Mouse (Mus musculus) forebrain, embryonic 16.5 days (tissue): Measurements from ENCODE around the gene Gck. TPM values are rescaled to one million over a fixed set of nuclear protein-coding genes. Genes with fewer than 3 reads are reported as not detected.
"Not testable (repeated sequence)": the region's sequence is repeated elsewhere in the genome, so short reads cannot be mapped to it uniquely, and the experiment has no call there.

Experiments used
- ATAC-seq: fragments of 200-750 bp; cut with Nextera tagmentation; 2 replicates; pipeline ENCODE4 v1.8.0; 2017; ENCODE audit warnings: mild to moderate bottlenecking, moderate library complexity
- H3K27ac ChIP-seq: fragments of 300-500 bp; sonication (generic); 2 replicates; pipeline ENCODE4 v1.5.1; 2014; ENCODE audit warnings: low read length, control low read depth
- H3K27me3 ChIP-seq: fragments of 300-500 bp; sonication (generic); replicated peaks from 2 replicates; pipeline ENCODE4 v1.6.1; 2014; ENCODE audit warnings: low read length; ENCODE audit not compliant: control insufficient read depth, insufficient read depth
- H3K36me3 ChIP-seq: fragments of 300-500 bp; sonication (generic); 2 replicates; pipeline ENCODE4 v1.6.1; 2014; ENCODE audit not compliant: control insufficient read depth, insufficient read depth
- H3K4me1 ChIP-seq: fragments of 300-500 bp; sonication (generic); replicated peaks from 2 replicates; pipeline ENCODE4 v1.6.1; 2014; ENCODE audit warnings: low read length; ENCODE audit not compliant: control insufficient read depth, insufficient read depth
- H3K4me2 ChIP-seq: fragments of 300-500 bp; sonication (generic); 2 replicates; pipeline ENCODE4 v1.6.1; 2014; ENCODE audit warnings: mild to moderate bottlenecking, low read length, control low read depth
- H3K4me3 ChIP-seq: fragments of 300-500 bp; sonication (generic); replicated peaks from 2 replicates; pipeline ENCODE4 v1.5.1; 2014; ENCODE audit warnings: mild to moderate bottlenecking, low read length, control low read depth
- H3K9ac ChIP-seq: fragments of 300-500 bp; sonication (generic); replicated peaks from 2 replicates; pipeline ENCODE4 v1.6.1; 2014; ENCODE audit warnings: low read depth, low read length, control low read depth
- H3K9me3 ChIP-seq: fragments of 300-500 bp; sonication (generic); 2 replicates; pipeline ENCODE4 v1.6.1; 2016; ENCODE audit warnings: low read length; ENCODE audit not compliant: control insufficient read depth
- WGBS: fragments of 180-500 bp; shearing (Covaris S2); extraction: QIAGEN DNeasy Blood & Tissue Kit; methylation state at CpG from one replicate; pipeline ENCODE4 v1.1.7; 2014; 5-methylcytosine and 5-hydroxymethylcytosine counted together
- polyA plus RNA-seq: library from polyadenylated mRNA; unstranded; fragments of >200 nt; fragmentation: Nextera tagmentation; extraction: Ambion mirVana; gene quantifications from 2 replicates; pipeline ENCODE4 v1.2.1, GENCODE M21; 2015

Gene Gck
- polyA plus RNA-seq, 1 experiment from 2014 or later = 8.2 TPM

- Histone ChIP-seq H3K9ac (no peak overlapping the region), H3K4me3 (no peak overlapping the region), H3K4me2 (no peak overlapping the region), H3K27ac (no peak overlapping the region), H3K27me3 (no peaks in the 10 kb centered on the region), H3K36me3 (no peaks in the 10 kb centered on the region), H3K9me3 (no peaks in the 10 kb centered on the region), H3K4me1 (peaks cover 15% of the 10 kb centered on the region)
- ATAC-seq = no peak
- WGBS = 22% methylated on average over 10 of the region's 10 CpGs
Measured at GRCm38 (mm10) chr11:5897839-5898238, 52.0 kb downstream of the Gck start.

GRCm38 (mm10) chr11:5897230-5897629, 52.7 kb downstream of the Gck start:
- H3K27ac ChIP-seq = no peak overlapping the region
- 14% methylated on average over 16 of the region's 16 CpGs for WGBS

GRCm38 (mm10) chr11:5893807-5894206, 56.1 kb downstream of the Gck start:
- 73% methylated on average over 6 of the region's 6 CpGs for WGBS

More at GRCm38 (mm10) chr11:5897230-5897629, 52.7 kb downstream of the Gck start:
- no peaks in the 10 kb centered on the region for H3K9me3 ChIP-seq
- ATAC-seq = no peak
- peaks cover 11% of the 10 kb centered on the region for H3K4me1 ChIP-seq
- H3K4me3 ChIP-seq = no peak overlapping the region
- H3K9ac ChIP-seq = no peak overlapping the region
- H3K27me3 ChIP-seq = no peaks in the 10 kb centered on the region
- H3K36me3 ChIP-seq = no peaks in the 10 kb centered on the region
- H3K4me2 ChIP-seq = no peak overlapping the region

GRCm38 (mm10) chr11:5892810-5893368, 57.0 kb downstream of the Gck start:
- Histone ChIP-seq H3K27me3 (no peaks in the 10 kb centered on the region), H3K27ac (no peak overlapping the region; the same call in 1 of the 2 replicates), H3K4me1 (no peaks in the 10 kb centered on the region; the same call in 1 of the 2 replicates), H3K9ac (no peak overlapping the region), H3K9me3 (no peaks in the 10 kb centered on the region), H3K4me3 (no peak overlapping the region), H3K4me2 (no peak overlapping the region), H3K36me3 (no peaks in the 10 kb centered on the region)
- peak; percentile 31; the same call in 1 of the 2 replicates for ATAC-seq
- 61% methylated on average over 4 of the region's 4 CpGs for WGBS

More at GRCm38 (mm10) chr11:5893807-5894206, 56.1 kb downstream of the Gck start:
- Histone ChIP-seq H3K27me3 (no peaks in the 10 kb centered on the region), H3K4me2 (no peak overlapping the region), H3K9ac (no peak overlapping the region), H3K27ac (no peak overlapping the region), H3K4me1 (no peaks in the 10 kb centered on the region; the same call in 1 of the 2 replicates), H3K9me3 (no peaks in the 10 kb centered on the region), H3K4me3 (no peak overlapping the region), H3K36me3 (no peaks in the 10 kb centered on the region)
- ATAC-seq = no peak

GRCm38 (mm10) chr11:5892151-5892591, 57.7 kb downstream of the Gck start:
- no peaks in the 10 kb centered on the region for H3K27me3 ChIP-seq
- H3K4me2 ChIP-seq = no peak overlapping the region
- H3K4me1 ChIP-seq = peaks cover 3% of the 10 kb centered on the region
- no peak overlapping the region for H3K4me3 ChIP-seq
- H3K9me3 ChIP-seq = no peaks in the 10 kb centered on the region
- H3K36me3 ChIP-seq = no peaks in the 10 kb centered on the region
- ATAC-seq = no peak
- 68% methylated on average over 8 of the region's 8 CpGs for WGBS
- no peak overlapping the region for H3K9ac ChIP-seq
- H3K27ac ChIP-seq = no peak overlapping the region

GRCm38 (mm10) chr11:5888563-5888962, 61.3 kb downstream of the Gck start:
- ATAC-seq, H3K27me3 ChIP-seq, H3K36me3 ChIP-seq, H3K4me3 ChIP-seq, H3K9me3 ChIP-seq, H3K4me2 ChIP-seq, H3K27ac ChIP-seq: not testable (repeated sequence)
- 78% methylated on average over 5 of the region's 5 CpGs for WGBS
- H3K9ac ChIP-seq = peak overlapping the region; percentile 8; the same call in 1 of the 2 replicates
- peaks cover 10% of the 10 kb centered on the region for H3K4me1 ChIP-seq

GRCm38 (mm10) chr11:5887250-5887649, 62.6 kb downstream of the Gck start:
- Histone ChIP-seq H3K4me3 (no peak overlapping the region), H3K9ac (no peak overlapping the region), H3K36me3 (no peaks in the 10 kb centered on the region), H3K4me2 (no peak overlapping the region), H3K27ac (no peak overlapping the region), H3K27me3 (no peaks in the 10 kb centered on the region), H3K9me3 (no peaks in the 10 kb centered on the region), H3K4me1 (peaks cover 10% of the 10 kb centered on the region)
- ATAC-seq = 0 out of 2 replicates have a peak, but pooled peaks have one; percentile 7
- WGBS = 11% methylated on average over 5 of the region's 5 CpGs

GRCm38 (mm10) chr11:5886187-5886586, 63.7 kb downstream of the Gck start:
- 19% methylated on average over 9 of the region's 9 CpGs for WGBS
- H3K36me3 ChIP-seq = no peaks in the 10 kb centered on the region
- ATAC-seq = peak; percentile 50
- H3K9ac ChIP-seq = no peak overlapping the region
- H3K4me3 ChIP-seq = no peak overlapping the region
- no peaks in the 10 kb centered on the region for H3K27me3 ChIP-seq
- H3K4me1 ChIP-seq = peaks cover 10% of the 10 kb centered on the region
- no peak overlapping the region for H3K27ac ChIP-seq
- H3K4me2 ChIP-seq = no peak overlapping the region
- H3K9me3 ChIP-seq = no peaks in the 10 kb centered on the region

- H3K4me1 ChIP-seq = peaks cover 17% of the 10 kb centered on the region
- no peak for ATAC-seq
- 80% methylated on average over 8 of the region's 8 CpGs for WGBS
Measured at GRCm38 (mm10) chr11:5882518-5882917, 67.4 kb downstream of the Gck start.

More at GRCm38 (mm10) chr11:5882518-5882917, 67.4 kb downstream of the Gck start:
- Histone ChIP-seq H3K9ac (no peak overlapping the region), H3K36me3 (no peaks in the 10 kb centered on the region), H3K4me3 (no peak overlapping the region), H3K4me2 (no peak overlapping the region), H3K9me3 (no peaks in the 10 kb centered on the region), H3K27ac (no peak overlapping the region), H3K27me3 (no peaks in the 10 kb centered on the region)
